Mouse (Mus musculus): ENCODE measurements around the gene Ildr2. TPM values are rescaled to one million over a fixed set of nuclear protein-coding genes. Genes with fewer than 3 reads are reported as not detected.

The Ildr2 gene
- total RNA-seq, 2 experiments from 2014 or later, result 104 to 110 TPM

GRCm38 (mm10) chr1:166315706-166316105 lies 61.8 kb downstream of the Ildr2 start:
- intact Hi-C loops (cut with DNase I), result loop anchor here (5.0 kb wide), 1 partner anchor 108 kb away; no protein-coding TSS in a partner anchor
- no peak for DNase-seq (ENCODE audit: low spot score in 2 of 2)

DNA sequence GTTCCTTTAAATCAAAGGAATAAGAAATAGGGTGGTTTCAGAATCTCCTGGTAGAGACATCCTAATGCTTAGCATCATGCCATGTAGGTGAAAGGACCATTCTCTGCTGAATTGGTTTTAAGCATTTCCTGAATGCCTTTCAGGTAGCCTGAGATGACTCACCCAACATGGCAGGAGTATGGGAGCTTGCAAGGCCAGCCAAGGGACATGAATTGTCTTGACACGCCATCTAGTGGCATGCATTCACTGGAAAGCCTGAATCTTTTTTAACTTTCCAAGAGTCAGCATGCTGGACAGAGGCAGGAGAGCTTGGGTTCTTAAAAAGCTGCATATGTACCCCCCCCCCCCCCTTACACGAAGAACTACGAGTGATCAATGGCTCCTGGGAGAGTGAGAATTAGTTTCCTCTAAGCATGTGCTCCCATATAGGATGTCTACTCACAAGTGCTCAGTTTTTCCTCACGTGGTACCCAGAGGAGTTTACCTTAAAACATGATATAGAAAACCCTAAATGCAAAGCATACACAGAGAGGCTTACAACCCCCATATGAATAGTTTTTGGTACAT lies 65.3 kb downstream of the Ildr2 start:
- DNase-seq (ENCODE audit: low spot score in 2 of 2), result peak in 1 of 2 experiments; percentile 66
- intact Hi-C loops (cut with DNase I), result loop anchor here (5.0 kb wide), 1 partner anchor 112 kb away; no protein-coding TSS in a partner anchor

GRCm38 (mm10) chr1:166326421-166326820 lies 72.5 kb downstream of the Ildr2 start:
- intact Hi-C loops (cut with DNase I), result no loop called here
- DNase-seq (ENCODE audit: low spot score in 2 of 2), result no peak

DNA sequence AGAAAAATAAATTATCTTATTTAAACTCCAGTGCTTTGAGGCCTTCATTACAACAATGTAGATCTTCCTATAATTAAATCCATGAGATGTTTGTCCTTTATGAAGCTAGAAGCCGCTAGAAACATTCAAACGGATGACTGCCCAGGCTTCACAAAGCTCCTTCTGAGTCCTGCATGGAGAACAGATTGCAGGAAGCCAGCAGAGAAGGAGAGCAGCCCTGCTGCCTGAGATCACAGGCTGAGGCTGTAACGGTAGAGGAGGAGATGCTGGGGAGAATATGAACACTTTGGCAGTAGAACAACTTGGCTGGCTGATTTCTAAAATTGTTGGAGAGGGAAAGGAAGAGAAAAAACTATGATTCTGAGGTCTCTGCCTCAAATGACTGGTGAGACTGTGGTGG lies 76.8 kb downstream of the Ildr2 start:
- intact Hi-C loops (cut with DNase I), result no loop called here
- DNase-seq (ENCODE audit: low spot score in 2 of 2), result peak in 1 of 2 experiments; percentile 42

DNA sequence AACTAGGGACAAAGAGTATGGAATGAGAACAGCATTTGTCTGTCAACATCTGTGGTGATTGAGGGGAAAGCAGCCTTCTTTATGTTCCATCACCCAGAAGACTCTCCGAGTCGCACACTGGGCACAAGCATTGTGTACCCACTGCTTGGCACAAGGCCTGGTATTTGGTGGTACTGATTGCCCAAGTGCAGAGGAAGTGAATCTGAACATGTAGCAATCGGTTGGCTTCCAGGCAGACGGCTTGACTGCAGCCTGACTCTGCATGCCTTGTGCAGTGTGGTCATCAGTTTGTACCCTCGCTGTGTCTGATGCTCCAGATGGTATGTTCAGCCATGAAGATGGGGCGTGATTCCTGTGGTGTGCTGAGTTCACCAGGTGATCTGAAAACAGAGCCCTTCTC lies 85.2 kb downstream of the Ildr2 start:
- no peak for DNase-seq (ENCODE audit: low spot score in 2 of 2)
- intact Hi-C loops (cut with DNase I), result no loop called here

DNA sequence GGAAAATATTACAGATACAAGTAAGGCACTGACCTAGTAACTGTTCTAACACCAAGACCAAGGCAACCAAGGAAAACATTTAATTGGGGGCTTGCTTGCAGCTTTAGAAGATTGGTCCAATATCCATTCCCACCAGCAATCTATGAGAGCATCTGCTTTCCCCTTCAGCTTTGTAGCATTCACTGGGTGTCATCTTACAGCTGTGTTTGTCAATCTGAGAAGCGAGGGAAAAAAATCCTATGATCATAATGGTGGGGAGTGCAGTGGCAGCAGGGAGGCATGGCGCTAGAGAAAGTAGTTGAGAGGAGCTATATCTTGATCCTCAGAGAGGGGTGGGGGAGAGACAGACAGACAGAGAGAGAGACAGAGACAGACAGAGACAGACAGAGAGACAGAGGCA lies 88.1 kb downstream of the Ildr2 start:
- no peak for DNase-seq (ENCODE audit: low spot score in 2 of 2)
- intact Hi-C loops (cut with DNase I), result no loop called here

DNA sequence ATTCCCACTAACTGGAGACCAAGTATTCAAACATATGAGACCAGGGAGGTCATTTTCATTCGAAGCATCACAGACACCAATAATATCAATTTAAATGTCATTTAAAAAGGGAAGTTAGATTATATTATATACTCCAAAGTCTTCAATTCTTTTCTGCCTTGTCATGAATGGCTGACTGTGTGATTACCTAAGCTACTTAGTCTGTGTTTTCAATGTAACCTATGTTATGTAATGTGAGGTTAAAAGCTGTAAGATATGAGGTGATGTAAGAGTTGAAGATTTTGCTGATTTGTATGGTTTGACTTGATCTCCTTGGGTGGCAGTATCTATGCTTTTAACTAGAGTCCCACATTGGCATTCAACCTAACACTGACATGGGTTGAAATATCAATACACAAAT lies 88.6 kb downstream of the Ildr2 start:
- intact Hi-C loops (cut with DNase I), result no loop called here
- DNase-seq (ENCODE audit: low spot score in 2 of 2), result no peak

DNA sequence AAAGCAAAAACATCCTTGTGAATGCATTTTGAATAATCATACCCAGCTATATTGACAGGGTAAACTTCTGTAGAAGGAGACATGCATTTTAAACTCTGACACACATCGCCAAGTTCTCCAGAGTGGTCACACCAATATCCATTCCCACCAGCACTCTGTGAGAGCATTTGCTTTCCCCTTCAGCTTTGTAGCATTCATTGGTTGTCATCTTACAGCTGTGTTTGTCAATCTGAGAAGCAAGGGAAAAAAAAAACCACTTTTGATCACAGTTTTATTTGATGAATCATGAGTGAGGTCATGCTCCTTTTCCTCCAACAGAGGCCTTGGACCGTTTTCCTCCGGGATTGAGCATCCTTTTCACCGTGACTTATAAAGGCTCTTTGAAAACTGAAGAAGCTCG lies 89.6 kb downstream of the Ildr2 start:
- DNase-seq (ENCODE audit: low spot score in 2 of 2), result no peak
- intact Hi-C loops (cut with DNase I), result no loop called here

DNA sequence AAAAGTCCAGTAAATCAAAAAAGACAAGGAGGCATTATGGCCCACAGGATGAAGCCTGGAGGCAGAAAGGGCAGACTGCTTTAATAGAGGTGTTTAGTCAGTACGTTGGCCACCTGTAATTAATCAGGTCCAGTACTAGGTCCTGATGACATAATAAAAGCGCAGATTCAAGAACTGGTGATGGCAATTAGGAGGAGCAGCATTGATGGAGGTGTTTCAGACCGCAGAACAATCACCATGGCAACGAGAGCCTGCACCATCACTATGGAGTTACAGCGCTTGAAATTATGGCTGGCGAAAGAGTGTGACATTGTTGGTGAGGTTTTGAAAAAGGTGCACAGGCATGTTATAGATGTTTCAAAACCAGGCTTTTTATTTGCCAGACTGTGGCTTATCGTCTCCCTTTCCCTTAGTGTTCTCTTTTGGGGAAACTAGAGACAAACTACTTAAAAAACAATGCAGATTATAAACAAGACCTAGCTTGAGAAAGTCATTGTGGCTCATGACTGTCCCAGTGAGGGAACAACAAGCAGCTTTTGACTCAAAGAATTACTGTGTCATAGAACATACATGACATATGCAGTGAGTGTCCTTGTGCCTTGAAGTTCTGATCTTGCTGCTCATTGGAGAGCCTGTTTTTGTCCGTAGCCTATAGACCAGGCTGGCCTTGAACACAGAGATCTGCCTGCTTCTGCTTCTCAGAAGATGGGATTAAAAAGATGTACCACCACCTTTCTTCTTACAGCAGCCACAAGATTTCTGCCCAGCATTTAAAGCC lies 90.5 kb downstream of the Ildr2 start:
- intact Hi-C loops (cut with DNase I), result no loop called here
- no peak for DNase-seq (ENCODE audit: low spot score in 2 of 2)

DNA sequence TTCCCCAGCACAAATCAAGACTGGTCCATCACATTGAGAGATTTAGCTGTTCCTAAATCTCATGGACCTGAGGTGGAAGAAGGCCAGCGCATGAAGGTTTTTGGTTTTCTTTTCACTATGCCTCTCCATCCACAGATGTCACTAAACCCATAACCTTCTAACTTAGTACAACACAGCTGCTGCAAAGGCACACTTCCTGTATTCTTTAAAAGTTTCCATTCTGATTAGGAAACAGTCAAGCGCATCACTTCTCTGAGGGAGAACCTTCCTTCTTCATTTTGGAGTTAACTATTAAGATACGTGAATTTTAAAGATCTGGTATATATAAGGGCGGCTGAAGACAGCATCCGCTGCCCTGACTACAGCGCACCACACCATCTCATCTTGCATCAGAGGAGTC lies 91.7 kb downstream of the Ildr2 start:
- no peak for DNase-seq (ENCODE audit: low spot score in 2 of 2)
- intact Hi-C loops (cut with DNase I), result no loop called here

- DNase-seq (ENCODE audit: low spot score in 2 of 2), result no peak
- intact Hi-C loops (cut with DNase I), result no loop called here
Observed at GRCm38 (mm10) chr1:166346906-166347305, 93.0 kb downstream of the Ildr2 start.

- intact Hi-C loops (cut with DNase I), result no loop called here
- DNase-seq (ENCODE audit: low spot score in 2 of 2), result no peak
Observed at GRCm38 (mm10) chr1:166349341-166349740, 95.4 kb downstream of the Ildr2 start.

DNA sequence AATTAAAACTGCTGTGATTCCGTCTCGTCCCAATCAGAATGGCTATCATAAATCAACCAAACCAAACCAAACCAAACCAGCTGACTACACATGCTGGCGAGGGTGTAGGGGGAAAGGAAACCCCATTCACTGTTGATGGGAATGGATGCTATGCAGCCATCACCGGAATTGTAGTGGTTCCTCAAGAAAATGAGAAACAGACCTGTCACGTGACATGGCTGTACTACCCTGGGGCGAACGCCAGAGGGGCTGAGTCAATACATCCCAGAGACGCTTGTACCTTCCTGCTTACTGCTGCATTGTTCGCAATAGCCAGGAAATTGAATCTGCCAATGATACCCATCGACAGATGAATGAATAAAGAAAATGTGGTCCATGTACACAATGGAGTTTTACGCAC lies 95.8 kb downstream of the Ildr2 start:
- intact Hi-C loops (cut with DNase I), result no loop called here
- no peak for DNase-seq (ENCODE audit: low spot score in 2 of 2)

- DNase-seq (ENCODE audit: low spot score in 2 of 2), result peak; percentile 87
- intact Hi-C loops (cut with DNase I), result loop anchor here (2.0 to 10.0 kb wide), 2 partner anchors 200 to 586 kb away; no protein-coding TSS in a partner anchor
Observed at GRCm38 (mm10) chr1:166360157-166360855, 106.4 kb downstream of the Ildr2 start.

DNA sequence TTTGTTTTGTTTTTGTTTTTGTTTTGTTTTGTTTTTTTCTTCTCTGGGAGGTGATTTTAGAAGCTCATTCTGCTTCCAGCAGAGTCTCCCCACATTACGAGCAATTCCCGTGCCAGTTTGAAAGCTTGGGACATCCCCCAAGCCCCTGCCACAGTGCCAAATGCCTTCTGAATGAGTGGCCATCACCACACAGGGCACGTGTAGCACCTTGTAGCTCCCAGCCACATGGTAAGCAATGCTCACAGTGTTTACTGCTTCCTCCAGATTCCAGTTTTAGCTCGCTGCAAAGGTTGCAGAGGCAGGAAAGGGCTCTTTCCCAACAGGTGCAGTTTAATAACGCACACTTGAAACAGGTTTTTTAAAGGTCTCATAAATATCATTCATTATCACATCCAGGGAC lies 107.0 kb downstream of the Ildr2 start:
- no peak for DNase-seq (ENCODE audit: low spot score in 2 of 2)
- intact Hi-C loops (cut with DNase I), result loop anchor here (2.0 to 10.0 kb wide), 2 partner anchors 200 to 586 kb away; no protein-coding TSS in a partner anchor

DNA sequence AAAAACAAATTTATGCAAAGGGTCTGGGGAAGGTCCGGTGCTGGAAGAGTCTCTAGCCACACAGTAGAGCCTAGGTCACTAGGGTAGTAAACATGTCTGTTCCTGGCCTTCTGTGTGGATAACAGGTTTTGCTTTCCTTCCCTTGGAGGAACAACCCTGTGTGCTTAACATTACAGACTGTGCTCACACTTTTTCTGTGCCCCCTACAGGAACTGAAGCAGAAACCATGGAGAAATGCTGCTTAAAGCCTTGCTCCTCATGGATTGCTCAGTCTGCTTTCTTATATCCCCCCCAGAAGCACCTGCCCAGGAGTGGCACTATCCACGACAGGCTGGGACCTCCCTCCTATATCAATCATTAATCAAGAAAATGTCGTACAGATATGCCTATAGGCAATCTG lies 107.9 kb downstream of the Ildr2 start:
- DNase-seq (ENCODE audit: low spot score in 2 of 2), result no peak
- intact Hi-C loops (cut with DNase I), result loop anchor here (2.0 to 10.0 kb wide), 2 partner anchors 201 to 587 kb away; no protein-coding TSS in a partner anchor

DNA sequence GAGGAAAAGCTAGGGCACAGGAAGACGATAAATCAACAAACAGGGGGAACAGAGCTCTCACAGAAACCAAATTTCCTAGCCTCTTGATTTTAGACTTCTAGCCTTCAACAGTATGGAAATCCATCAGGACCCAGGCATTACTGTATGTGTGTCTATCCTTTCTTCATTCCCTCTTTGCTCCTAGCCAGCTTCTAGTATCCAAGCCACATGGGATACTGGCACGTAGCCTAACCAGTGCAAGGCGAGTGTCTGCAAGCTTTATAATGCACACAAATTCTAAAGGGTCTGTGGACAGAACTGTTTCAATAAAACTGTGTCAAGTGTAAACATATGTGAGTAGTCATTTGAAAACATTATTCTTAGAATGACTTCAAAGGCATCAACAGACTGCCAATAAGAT lies 108.7 kb downstream of the Ildr2 start:
- no peak for DNase-seq (ENCODE audit: low spot score in 2 of 2)
- intact Hi-C loops (cut with DNase I), result loop anchor here (10.0 kb wide), 1 partner anchor 588 kb away; no protein-coding TSS in a partner anchor

- intact Hi-C loops (cut with DNase I), result loop anchor here (10.0 kb wide), 1 partner anchor 588 kb away; no protein-coding TSS in a partner anchor
- DNase-seq (ENCODE audit: low spot score in 2 of 2), result no peak
Observed at GRCm38 (mm10) chr1:166363122-166363521, 109.2 kb downstream of the Ildr2 start.

All from left cerebral cortex, postnatal 36 days (tissue).